In genomic region chr17:12506903-12507563, GRCm38 (mm10) we compare ENCODE assay signal across 9 mouse cellular contexts. TPM values are rescaled to one million over a fixed set of nuclear protein-coding genes. Genes with fewer than 3 reads are reported as not detected.
A peak's percentile ranks its signal among the peaks of the same experiment; 100 is the strongest.
DNase-seq lines count a peak whose midpoint lies in the region; ATAC-seq lines count a peak whose summit lies in the region.
"Had no signal": no experiment of that assay in that cellular context is flagged by ENCODE, and none has a peak within 500 bp of the region (broad histone marks: within the 10 kb centered on the region; RNA-seq: fewer than 3 reads in every experiment).

No protein-coding gene starts in this region.

- H3K4me2 ChIP-seq in heart, embryonic 14.5 days (ENCODE audit: low read length) = peak overlapping the region; percentile 79

- DNase-seq in embryo, embryonic 10 days (ENCODE audit: low spot score) = peak; percentile 24
- no peak for DNase-seq in embryo, embryonic 10.5 days (ENCODE audit: low spot score)
- peak; percentile 39 for DNase-seq in embryonic facial prominence, embryonic 10.5 days (ENCODE audit: low spot score)
- peak; percentile 39 for DNase-seq in kidney, postnatal 10 days
- DNase-seq in thymus, postnatal 36 days = peak; percentile 30 to 35
- DNase-seq in layer of hippocampus, postnatal 25 days (ENCODE audit: extremely low spot score in 1 of 2, low spot score in 1 of 2) = no peak

- 2% methylated on average over 65 of the region's 65 CpGs for WGBS in embryonic facial prominence, embryonic 10.5 days
- WGBS in heart, embryonic 14.5 days = 2% methylated on average over 58 of the region's 65 CpGs

- peaks cover 10% of the 10 kb centered on the region for H3K4me1 ChIP-seq in embryonic facial prominence, embryonic 10.5 days
- peaks cover 2 to 3% of the 10 kb centered on the region in 2 experiments; a peak in 1 of 4 replicates for H3K4me1 ChIP-seq in heart, embryonic 14.5 days (ENCODE audit: control insufficient read depth in 2 of 2, insufficient read depth in 2 of 2, low read length in 2 of 2)
- H3K4me1 ChIP-seq in megakaryocyte, embryonic 14.5 days = peaks cover 45% of the 10 kb centered on the region

- H3K9me3 ChIP-seq in embryonic facial prominence, embryonic 10.5 days = no peaks in the 10 kb centered on the region
- H3K9me3 ChIP-seq in heart, embryonic 14.5 days (ENCODE audit: control insufficient read depth, low read length) = no peaks in the 10 kb centered on the region
- no peaks in the 10 kb centered on the region for H3K9me3 ChIP-seq in megakaryocyte, embryonic 14.5 days

- no peak overlapping the region for H3K27ac ChIP-seq in embryonic facial prominence, embryonic 10.5 days (replicated peaks)
- H3K27ac ChIP-seq in heart, embryonic 14.5 days (replicated peaks in 1 of 2; ENCODE audit: control insufficient read depth in 1 of 2, insufficient read depth in 1 of 2, low read depth in 2 of 2, low read length in 2 of 2) = no peak overlapping the region

- H3K27me3 ChIP-seq in embryonic facial prominence, embryonic 10.5 days (replicated peaks; ENCODE audit: low read depth, poor library complexity, severe bottlenecking) = peaks cover 83% of the 10 kb centered on the region
- peaks cover 54% of the 10 kb centered on the region for H3K27me3 ChIP-seq in heart, embryonic 14.5 days (ENCODE audit: control insufficient read depth, insufficient read depth, low read length)
- peaks cover 49% of the 10 kb centered on the region for H3K27me3 ChIP-seq in megakaryocyte, embryonic 14.5 days (replicated peaks)

- H3K36me3 ChIP-seq in embryonic facial prominence, embryonic 10.5 days (replicated peaks) = no peaks in the 10 kb centered on the region
- no peaks in the 10 kb centered on the region for H3K36me3 ChIP-seq in heart, embryonic 14.5 days (ENCODE audit: control insufficient read depth, insufficient read depth, low read length)
- H3K36me3 ChIP-seq in megakaryocyte, embryonic 14.5 days (replicated peaks; ENCODE audit: low read length) = no peaks in the 10 kb centered on the region

- ATAC-seq in heart, embryonic 14.5 days (ENCODE audit: insufficient number of reproducible peaks, insufficient read depth, low FRiP score, low read depth) = peak; percentile 39; the same call in 1 of the 2 replicates

- peak overlapping the region; percentile 49; the same call in 1 of the 2 replicates for H3K9ac ChIP-seq in heart, embryonic 14.5 days (ENCODE audit: low read length)

- peak overlapping the region; percentile 56 for H3K4me3 ChIP-seq in embryonic facial prominence, embryonic 10.5 days
- peak overlapping the region; percentile 32 to 48 for H3K4me3 ChIP-seq in heart, embryonic 14.5 days (ENCODE audit: control insufficient read depth in 1 of 2, insufficient read depth in 1 of 2, low read depth in 1 of 2, low read length in 2 of 2)
- H3K4me3 ChIP-seq in megakaryocyte, embryonic 14.5 days (replicated peaks) = peak overlapping the region; percentile 90

RNA-seq across cellular contexts. Expression of gene Slc22a3, which starts 0.5 kb away (rescaled TPM):
- polyA plus RNA-seq in embryonic facial prominence, embryonic 10.5 days (2016; fragmentation: Nextera tagmentation; extraction: Ambion mirVana) = 0.05 and 0.08 TPM in 2 replicates
- polyA plus RNA-seq in heart, embryonic 14.5 days (2014; fragmentation: Nextera tagmentation; extraction: Ambion mirVana) = 0.27 and 0.45 TPM in 2 replicates
- 0.66 and 1.0 TPM in 2 replicates for polyA plus RNA-seq in megakaryocyte, embryonic 14.5 days (2012; ENCODE audit: insufficient read depth, low replicate concordance)
- 1 to 10 TPM in 1 of 2 experiments, under 1 TPM in 1; 0.54 to 1.0 TPM for total RNA-seq in layer of hippocampus, postnatal 25 days (2021)
- polyA plus RNA-seq: C2C12 had no signal

Comparison
In these comparisons a context has a peak if more than half of its experiments do, and no peak if none do; other contexts are left out.
1. DNase-seq: peak in embryo, embryonic 10 days (single experiment), embryonic facial prominence, embryonic 10.5 days (single experiment), kidney, postnatal 10 days (single experiment) and thymus, postnatal 36 days (2 of 2); none in embryo, embryonic 10.5 days (single experiment) and layer of hippocampus, postnatal 25 days (0 of 2).
2. H3K4me3 ChIP-seq: peak in every context shown above with its lines; median percentile 90 in megakaryocyte, embryonic 14.5 days; 56 in embryonic facial prominence, embryonic 10.5 days; 40 in heart, embryonic 14.5 days.